Mouse (Mus musculus): ENCODE measurements around the gene Ptger1. TPM values are rescaled to one million over a fixed set of nuclear protein-coding genes. Genes with fewer than 3 reads are reported as not detected.

Ptger1 gene
- polyA plus RNA-seq (2017; shearing (Covaris generic)), result 2.7 TPM

GRCm38 (mm10) chr8:83665969-83666865 lies at the start of gene Ptger1:
TSS of gene Ptger1 (plus strand) at chr8:83666678.

GRCm38 (mm10) chr8:83652030-83652743 lies 14.3 kb upstream of the Ptger1 start, which contains the start of gene Gipc1:
TSS of gene Gipc1 (plus strand) at chr8:83652677.

GRCm38 (mm10) chr8:83698661-83699453 lies 32.4 kb downstream of the Ptger1 start, which contains the start of gene Pkn1:
TSS of gene Pkn1 (minus strand) at chr8:83699179.

GRCm38 (mm10) chr8:83715031-83715690 lies 48.7 kb downstream of the Ptger1 start, which contains the start of gene Ddx39:
TSS of gene Ddx39 (plus strand) at chr8:83715177.

Other genes with a start within 250 kb of the Ptger1 start
- 29.7 TPM for gene Scoc, start 208.3 kb upstream of the Ptger1 start, polyA plus RNA-seq (2017; shearing (Covaris generic))
- gene Olfr370, start 130.9 kb upstream of the Ptger1 start, polyA plus RNA-seq (2017; shearing (Covaris generic)), result 0.05 TPM
- gene Ndufb7, start 100.0 kb upstream of the Ptger1 start, polyA plus RNA-seq (2017; shearing (Covaris generic)), result 232 TPM
- gene Tecr, start 58.7 kb upstream of the Ptger1 start, polyA plus RNA-seq (2017; shearing (Covaris generic)), result 417 TPM
- 74.2 TPM for gene Dnajb1, start 58.5 kb upstream of the Ptger1 start, polyA plus RNA-seq (2017; shearing (Covaris generic))
- gene Gipc1, start 14.0 kb upstream of the Ptger1 start, polyA plus RNA-seq (2017; shearing (Covaris generic)), result 59.2 TPM
- gene Pkn1, start 32.5 kb downstream of the Ptger1 start, polyA plus RNA-seq (2017; shearing (Covaris generic)), result 210 TPM
- gene Ddx39, start 48.5 kb downstream of the Ptger1 start, polyA plus RNA-seq (2017; shearing (Covaris generic)), result 197 TPM
- gene Adgre5, start 74.6 kb downstream of the Ptger1 start, polyA plus RNA-seq (2017; shearing (Covaris generic)), result 485 TPM
- gene Adgrl1, start 233.4 kb downstream of the Ptger1 start, polyA plus RNA-seq (2017; shearing (Covaris generic)), result 8.6 TPM

All from CD4-positive, CD25-positive, alpha-beta regulatory T cell (primary cell).